Mouse (Mus musculus): ENCODE measurements around the gene Mitf.

Gene Mitf

DNA sequence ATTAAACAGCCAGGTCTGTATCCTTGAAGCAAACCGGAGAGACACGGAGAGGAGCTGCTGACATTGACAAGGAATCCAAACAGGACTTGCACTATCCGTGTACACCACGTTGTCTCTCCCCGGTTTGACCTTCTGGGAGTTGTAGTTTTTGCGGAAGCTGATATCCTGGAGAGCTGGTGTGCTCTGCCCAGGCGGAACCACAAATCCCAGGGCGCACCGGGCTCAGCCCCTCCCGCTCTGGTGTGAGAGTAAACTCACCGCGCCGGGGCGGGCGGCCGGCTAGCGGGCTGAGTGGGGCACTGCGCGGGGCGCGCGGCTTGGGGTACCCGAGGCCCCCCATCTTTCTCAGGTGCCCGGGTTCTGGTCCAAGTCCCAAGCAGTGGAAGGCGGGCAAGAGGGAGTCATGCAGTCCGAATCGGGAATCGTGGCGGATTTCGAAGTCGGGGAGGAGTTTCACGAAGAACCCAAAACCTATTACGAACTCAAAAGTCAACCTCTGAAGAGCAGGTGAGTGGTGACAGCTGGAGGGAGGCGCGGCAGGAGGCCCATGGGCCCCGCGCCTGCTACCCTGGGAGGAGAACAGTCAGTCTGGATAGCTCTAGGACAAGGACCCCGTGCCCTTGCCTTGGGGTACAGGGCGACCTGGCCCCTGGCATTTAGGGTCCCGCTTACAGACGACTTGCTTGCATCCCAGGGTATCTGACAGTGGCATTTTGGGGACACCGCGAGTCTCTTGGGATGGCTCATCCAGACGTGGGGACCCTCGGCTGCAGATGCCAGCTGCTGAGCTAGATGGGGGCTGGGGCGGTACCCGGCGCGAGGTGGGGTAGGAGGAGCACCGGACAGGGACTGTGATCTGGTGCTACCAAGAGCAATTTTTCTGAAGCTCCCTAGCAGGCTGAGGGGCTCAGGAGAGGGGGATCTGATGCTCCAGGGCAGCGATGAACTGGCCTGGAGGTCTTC lies at the start of gene Mitf:
TSS of gene Mitf (plus strand) at position 272 of the 963 bp plus-strand sequence.
- DNase-seq (ENCODE audit: low spot score) = peak; percentile 95

DNA sequence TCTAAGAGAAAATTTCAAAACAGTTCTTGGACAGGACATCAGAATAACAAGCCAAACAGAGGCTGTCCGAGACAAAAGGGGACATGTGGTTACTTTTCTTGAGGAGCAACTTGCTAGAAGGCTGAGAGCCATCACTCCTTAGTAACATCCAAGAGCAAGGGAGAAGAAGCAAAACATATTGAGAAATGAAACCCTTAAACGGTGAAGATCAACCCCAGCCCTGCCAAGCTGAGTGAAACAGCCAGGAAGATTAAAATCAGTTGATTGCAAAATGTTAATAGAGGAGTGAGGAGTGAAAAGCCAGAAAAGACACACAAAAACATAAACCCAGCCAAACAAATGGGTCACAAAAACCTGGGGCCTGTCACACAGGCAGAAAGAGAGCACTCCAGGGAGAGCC lies 49.5 kb upstream of the Mitf start:
- peak; percentile 36 for DNase-seq (ENCODE audit: low spot score)

DNA sequence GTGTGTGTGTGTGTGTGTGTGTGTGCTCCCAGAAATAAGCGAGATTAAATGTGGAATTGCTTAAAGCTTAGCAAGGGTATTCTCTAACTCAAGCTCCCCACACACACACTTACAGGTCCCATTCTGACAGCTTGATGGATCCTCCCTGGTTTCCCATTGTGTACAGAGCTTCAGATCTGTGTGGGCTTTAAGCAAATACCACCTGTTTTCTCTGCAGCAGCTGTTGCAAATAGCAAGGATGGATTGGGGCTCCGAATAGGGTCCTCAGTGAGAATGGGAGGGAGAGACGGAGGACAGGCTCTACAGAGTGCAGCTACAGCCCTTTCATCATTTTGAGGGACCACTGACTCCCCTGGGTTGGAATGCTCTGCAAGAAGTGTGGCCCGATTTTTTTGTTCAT lies 48.0 kb upstream of the Mitf start:
- no peak for DNase-seq (ENCODE audit: low spot score)

DNA sequence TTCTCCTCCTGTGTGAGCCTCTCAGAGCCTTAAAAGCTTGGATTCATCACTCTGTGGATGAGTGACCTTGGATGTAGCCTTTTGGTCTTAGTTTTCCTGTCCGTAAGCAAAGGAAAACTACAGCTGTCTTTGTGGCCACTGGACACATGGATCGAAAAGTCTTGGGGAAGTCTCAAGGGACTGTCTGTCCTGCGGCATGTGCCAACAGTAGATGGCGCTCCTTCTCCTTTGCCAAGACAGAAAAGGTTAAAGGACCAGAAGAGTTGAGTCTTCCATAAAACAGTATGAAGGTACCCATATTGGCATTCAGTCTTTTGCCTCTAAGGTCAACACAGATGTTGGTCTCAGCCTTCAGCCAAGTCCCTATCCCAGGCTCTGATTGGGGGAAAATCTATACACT lies 47.6 kb upstream of the Mitf start:
- peak; percentile 73 for DNase-seq (ENCODE audit: low spot score)

DNA sequence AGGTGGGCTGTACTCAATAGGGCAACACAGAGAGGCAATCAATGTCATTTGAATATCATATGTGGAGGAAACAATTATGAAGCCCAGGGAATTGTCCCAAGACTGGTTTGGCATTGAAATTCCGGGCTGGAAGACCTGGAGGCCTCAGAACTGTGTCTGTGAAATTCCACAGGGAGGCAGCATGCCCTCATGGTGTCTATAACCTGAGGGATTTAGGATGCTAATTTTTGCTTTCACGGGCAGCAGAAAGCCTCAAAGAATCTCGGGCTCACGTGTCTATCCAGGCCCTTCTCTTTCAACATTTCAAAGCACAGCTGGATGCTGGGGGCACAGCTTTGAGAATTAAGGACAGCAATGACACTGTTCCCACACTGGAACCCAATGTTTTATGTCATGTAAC lies 45.5 kb upstream of the Mitf start:
- no peak for DNase-seq (ENCODE audit: low spot score)

DNA sequence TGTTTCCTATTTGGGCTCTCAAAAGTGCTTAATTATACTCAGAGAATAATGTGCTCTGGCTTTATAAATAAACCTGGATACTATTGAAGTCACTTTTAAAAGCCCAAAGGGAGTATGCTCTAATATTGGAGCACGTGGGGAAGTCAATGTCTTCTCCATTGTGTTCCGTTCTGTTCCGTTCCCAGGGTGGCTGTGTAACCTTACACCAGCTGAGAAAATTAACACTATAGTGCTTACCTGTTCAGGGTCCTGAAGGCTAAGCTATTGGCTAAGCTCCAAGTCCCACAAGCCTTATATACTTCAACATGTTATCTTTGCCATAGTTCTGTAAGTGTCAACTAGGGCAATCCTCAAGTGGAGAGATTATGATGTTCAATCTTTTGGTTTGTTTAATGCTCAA lies 42.9 kb upstream of the Mitf start:
- no peak for DNase-seq (ENCODE audit: low spot score)

DNA sequence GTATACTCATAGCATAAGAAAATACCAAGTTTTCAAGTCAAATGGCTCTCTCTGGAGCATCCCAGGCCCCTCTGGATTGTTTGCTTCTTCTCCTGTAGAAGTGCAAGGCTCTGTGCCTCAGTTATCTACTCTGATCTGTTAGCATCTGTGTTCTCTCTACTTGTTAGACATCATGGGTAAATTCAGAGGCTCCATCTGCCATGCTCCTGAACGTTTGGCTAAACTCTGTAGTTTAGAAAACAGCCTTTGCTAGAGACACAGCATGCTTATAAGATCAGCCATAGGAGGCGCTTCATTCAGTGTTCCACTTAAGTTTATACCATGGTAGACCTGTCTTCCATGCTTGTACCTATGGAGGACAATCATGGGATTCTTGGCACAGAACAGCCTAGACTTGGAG lies 39.0 kb upstream of the Mitf start:
- no peak for DNase-seq (ENCODE audit: low spot score)

DNA sequence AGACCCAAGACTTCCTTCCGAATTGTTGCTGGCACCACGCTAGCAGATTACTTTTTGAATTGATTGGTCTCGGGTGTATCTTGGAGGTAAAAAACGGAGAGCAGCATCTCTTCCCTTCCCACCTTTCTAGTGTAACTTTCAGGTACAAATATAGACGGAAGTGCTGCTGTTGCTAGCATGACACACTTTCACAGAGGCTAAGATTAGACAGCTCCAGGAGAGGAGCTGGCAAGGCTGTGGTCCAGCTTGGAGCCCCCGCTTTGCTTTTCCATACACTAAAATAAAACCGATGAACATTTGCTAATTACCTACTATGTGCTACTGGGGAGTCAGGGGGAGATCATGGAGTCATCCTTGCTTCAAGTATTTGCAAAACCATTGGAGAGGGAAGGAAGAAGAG lies 37.3 kb upstream of the Mitf start:
- DNase-seq (ENCODE audit: low spot score) = no peak

DNA sequence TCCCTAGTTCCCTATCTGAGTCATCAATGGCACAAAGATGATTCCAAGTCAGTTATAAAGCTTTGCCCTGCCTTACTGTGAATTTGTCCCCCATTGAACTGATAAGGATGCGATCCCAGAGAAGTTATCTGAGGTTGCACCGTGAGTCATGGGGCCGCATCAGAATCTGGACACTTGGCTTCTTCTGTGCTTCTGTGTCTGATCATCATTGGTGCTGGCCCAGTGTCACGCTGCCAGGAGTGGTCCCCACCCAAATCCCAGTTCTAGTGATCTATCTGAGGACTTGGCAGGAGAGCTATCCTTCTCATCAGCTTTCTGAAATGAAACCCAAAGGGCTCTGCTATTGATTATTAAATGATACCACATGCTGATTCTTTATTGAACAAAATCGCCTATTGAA lies 25.5 kb upstream of the Mitf start:
- no peak for DNase-seq (ENCODE audit: low spot score)

DNA sequence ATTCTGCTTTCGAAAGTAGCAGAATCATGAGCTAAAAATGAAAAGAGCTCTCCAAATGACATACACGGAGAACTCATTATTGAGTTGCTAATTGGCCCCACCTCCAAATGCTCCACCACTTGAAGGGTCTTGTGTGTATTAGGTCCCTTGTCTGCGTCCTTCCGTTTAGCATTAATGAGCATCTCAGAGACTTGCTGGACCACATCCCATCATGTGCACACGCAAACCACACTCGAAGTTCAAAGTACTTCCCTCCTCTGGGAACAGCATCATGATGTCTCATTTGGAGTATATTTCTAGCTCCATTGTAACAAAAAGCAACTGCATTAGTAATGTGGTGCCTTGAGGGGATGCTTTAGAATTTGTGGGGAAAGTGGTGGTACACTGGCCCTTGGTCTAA lies 24.6 kb upstream of the Mitf start:
- no peak for DNase-seq (ENCODE audit: low spot score)

DNA sequence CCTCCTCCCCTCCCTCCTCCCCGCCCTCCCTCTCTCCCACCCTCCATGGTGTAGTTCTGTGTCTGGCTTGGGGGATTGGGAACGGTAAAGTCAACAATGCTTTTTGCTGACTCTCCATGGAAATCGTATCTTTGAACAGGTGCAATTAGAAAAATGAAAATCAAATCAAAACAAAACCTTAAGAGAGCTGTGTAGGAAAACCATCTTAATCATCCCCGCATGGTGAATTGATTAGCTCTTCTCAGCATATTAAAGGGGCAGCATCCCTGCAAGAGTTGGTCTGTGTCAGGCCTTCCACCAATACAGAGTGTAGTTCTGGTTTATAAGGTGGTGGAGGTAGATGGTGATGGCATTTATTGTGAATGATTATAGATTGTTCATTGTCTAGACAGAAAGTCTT lies 20.0 kb upstream of the Mitf start:
- DNase-seq (ENCODE audit: low spot score) = no peak

DNA sequence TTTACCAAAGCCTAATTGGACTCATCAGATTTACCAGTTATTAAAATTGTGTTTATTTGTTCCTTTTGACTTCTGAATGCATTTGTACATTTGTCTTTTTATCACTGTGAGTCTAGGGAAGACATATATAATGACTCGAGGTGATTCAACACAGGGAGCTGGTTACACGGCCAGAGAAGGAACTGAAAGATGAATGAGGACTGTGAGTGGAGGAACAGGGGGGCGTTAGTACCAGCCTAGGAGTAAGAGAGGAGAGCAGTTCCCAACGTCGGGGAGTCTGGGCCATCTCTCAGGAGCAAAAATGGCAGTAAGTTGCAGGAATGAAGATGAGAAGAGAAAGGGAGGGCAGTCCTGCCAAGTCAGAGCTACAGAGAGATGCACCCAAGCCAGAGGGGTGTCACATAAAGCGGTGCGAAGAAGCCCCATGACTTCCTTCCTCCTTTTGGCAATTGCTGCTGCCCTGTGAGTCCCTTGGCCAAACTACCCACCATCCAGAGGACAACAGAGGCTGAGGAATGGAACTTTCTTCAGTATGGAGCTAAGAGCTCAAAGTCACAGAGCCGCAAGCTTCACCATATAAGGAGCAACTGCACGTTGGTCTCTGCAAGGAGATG lies 18.4 kb upstream of the Mitf start:
- no peak for DNase-seq (ENCODE audit: low spot score)

DNA sequence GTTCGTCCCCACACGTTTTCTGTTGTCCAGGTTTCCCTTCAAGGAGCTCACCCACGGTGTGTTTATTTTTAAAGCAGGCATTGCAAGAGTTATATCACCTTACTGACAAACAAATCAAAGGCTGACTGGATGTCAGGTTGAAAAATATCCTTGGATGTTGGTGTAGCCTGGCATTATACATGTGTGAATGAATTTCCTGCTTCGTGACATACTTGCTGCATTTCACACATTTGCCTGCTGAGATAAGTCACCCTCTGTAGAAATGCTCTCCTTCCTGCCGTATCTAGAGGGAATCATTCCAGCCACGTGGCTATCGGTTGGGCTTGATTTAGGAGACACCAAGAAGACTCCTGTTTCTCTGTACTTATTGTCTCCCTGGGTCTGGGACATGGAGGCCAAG lies 17.2 kb upstream of the Mitf start:
- DNase-seq (ENCODE audit: low spot score) = no peak

DNA sequence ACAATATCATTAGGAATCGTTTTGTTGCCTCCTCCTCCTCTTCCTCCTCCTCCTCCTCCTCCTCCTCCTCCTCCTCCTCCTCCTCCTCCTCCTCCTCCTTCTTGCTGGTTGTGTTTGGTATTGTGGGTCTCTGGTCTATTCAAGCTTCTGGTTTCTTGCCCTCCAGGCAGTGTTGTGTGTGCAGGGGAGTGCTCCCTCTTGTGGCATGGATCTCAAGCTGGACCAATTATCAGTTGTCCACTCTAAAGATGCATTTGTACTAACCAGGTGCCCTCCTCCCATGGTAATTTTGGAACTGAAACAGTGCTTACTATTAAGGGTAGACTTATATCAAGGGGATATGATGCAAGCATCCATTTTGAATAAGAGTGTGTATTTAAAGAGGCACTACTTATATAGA lies 14.7 kb upstream of the Mitf start:
- DNase-seq (ENCODE audit: low spot score) = no peak

DNA sequence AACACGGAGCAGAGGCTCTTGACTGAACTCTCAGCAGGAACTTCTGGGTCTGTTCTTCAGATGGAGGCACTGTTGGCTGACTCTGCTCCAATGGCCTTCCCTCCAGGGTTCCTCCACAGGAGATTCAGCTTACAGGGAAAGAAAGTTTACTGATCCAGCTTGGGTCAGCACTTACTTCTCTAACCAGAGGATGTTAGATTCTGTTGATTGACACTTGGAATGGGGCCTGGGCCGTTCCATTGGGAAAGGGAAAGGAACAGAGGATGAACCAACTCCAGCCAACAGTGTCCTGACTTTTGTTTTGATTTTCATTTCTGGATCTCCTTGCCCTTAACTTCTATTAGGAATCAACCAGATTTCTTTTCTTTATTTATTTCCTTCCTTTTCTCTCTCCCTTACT lies 11.7 kb upstream of the Mitf start:
- no peak for DNase-seq (ENCODE audit: low spot score)

DNA sequence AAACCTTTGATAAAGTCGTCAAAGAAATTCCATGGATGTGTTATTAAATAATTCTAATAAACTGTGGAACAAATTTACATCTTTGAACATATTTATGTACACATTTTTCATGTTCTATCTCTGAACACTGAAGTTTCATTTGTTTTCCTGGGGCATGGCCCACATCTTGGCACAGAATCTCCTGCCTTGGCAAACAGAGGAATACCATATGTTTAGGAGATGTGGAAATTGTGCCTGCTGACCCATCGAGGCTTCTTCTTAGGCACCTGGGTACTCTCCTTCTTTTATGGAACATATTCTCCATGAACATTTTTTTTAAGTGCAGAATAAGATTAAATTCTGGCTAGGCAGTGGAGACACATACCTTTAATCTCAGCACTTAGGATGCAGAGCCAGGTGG lies 6.2 kb upstream of the Mitf start:
- DNase-seq (ENCODE audit: low spot score) = no peak

DNA sequence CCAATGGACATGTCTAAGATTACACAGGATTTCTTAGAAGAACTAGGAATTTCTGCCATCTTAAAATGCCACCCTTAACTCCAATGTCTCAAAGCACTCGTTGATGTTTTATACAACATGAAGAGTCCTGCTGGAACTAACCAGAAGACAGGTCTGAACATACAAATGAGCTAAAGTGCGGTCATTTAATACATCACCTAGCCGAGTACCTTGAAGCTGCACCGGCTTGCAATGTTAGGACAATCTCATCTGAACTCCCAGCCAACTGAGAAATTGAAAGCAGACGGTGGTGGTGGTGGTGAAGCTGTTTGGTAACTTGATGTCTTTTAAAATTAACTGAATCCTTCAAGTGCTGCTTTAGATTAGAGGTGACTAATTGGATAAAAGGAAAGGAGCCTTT lies 801 bp upstream of the Mitf start:
- DNase-seq (ENCODE audit: low spot score) = no peak

DNA sequence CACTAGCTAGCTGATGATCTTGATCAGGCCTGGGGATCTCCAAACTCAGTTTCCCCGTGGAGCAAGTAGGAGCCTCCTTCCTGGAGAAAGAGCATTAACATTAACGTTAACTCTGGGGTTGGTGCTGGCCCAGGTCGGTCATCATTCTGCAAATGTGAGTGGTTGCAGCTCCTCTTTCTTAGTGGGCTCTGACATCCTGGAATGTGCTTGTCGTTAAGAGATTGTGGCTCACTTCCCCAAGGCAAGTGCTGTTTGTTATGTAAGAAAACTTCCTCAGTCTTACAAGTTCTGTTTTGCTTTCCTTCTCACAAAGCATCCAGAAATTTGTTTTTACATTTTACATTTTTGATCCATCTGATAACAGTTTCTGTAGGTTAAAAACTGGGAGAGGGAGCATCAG lies 7.3 kb downstream of the Mitf start:
- no peak for DNase-seq (ENCODE audit: low spot score)

DNA sequence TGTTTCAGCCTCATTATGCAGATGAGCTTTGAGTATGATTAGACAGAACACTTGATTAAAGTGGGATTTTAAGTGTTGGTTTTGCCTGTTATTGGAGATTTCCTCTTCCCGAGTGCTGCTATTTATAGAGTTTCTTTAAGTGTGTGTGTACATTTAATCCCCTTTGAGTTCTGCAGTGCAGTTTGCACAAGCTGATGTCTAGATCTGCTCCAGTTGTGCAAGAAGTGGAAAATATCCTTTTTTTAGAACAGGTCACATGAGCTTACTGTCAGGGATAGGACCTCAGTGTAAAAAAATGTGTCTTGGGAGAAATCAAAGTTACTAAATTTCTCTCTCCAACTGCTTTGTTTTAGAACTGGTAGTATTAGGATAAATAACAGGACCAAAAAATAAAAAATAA lies 8.9 kb downstream of the Mitf start:
- DNase-seq (ENCODE audit: low spot score) = peak; percentile 45

DNA sequence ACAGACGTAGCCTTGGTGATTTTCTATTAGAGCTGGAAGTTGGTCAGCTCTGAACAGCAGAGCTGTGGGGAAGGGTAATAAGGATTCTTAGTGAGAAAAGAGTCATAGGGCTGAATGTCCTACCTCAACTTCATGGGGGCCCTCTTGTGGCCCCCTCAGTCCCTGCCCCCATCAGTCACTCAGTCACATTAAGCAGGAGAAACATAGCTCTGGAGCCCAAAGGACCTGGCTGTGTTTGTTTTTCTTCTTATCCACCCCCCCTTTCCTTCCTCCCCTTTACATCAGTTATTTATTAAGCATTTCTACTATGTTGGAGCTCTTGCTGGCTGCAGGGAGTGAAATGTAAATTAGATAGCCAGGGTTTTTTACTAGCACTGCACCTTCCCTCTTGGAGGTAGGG lies 10.0 kb downstream of the Mitf start:
- DNase-seq (ENCODE audit: low spot score) = no peak

DNA sequence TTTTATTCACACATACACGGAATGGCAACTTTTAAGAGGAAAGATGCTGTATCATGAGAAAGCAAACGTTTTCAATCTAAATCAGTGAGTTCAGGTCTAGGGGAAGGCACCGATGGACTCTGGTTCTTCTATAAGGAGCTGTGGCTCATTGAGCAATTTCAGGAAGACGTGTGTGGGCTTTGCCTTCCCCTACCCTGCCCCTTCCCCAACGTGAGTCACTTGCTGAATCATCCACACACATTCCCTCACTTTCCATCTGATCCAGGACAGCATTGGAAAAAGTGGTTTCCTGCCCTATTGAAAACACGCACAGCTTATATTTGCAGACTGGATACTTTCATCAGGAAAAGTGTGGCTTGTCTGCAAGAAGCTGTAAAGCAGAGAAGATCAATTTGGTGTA lies 11.3 kb downstream of the Mitf start:
- DNase-seq (ENCODE audit: low spot score) = no peak

DNA sequence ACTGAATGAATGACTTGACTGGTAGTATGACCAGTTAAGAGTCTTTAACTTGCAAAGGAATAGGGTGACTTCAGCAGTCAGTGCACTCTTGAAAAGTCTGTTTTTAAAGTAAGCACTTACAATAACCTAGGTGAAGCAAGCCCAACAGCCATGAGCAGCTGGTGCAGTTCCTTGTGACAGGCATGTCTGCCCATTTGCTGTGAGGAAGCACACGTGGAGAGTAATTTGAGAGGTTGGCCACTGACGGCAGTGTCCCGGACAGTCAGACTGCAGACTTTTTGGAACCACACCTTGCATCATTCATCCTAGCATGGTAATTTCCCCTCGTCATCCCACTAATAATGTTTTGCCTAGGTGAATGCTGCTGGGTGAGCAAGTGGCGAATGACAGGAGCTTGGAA lies 12.1 kb downstream of the Mitf start:
- DNase-seq (ENCODE audit: low spot score) = no peak

DNA sequence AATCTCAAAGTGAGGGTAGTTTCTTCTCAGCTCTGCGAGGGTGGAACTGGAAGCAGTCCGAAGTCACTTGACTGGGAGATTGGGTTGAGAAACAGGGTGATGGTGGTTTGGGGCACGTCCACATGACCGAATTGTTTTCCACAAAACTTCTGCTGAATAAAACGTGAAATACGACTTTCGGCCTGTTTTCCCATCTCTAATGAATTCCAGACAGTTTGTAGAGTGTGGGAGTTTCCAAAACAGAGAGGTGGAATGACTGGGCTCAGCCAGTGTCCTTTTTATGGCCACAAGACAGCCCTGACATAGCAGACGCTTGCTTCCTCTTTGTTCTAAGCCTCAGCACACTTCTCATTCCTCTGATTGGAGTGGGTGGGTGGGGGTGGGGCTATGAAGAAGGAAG lies 13.7 kb downstream of the Mitf start:
- no peak for DNase-seq (ENCODE audit: low spot score)

DNA sequence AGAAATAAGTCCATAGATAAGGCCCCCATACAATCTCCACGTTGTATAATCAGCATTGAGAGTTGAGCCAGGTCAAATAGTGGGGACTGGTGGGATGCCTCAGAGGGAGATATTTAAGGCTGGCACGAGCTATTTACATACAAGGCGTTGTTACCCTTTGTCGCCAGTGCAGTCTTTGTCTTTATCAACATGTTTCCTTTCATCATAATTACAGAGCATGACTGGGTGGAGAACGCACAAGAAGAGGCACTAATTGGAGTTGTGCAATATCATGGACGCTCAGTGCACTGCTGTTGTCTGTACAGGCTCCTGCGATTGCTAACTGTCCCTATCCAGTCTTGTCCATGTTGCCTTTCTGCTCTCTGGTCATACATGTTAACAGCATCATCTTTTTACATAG lies 15.0 kb downstream of the Mitf start:
- no peak for DNase-seq (ENCODE audit: low spot score)
